Mouse (Mus musculus): ENCODE results near the gene Cdc42ep4. TPM values are rescaled to one million over a fixed set of nuclear protein-coding genes. Genes with fewer than 3 reads are reported as not detected.

Gene Cdc42ep4
- total and polyA plus RNA-seq, 3 experiments = 10.8 to 38.6 (median 22.8) TPM

DNA sequence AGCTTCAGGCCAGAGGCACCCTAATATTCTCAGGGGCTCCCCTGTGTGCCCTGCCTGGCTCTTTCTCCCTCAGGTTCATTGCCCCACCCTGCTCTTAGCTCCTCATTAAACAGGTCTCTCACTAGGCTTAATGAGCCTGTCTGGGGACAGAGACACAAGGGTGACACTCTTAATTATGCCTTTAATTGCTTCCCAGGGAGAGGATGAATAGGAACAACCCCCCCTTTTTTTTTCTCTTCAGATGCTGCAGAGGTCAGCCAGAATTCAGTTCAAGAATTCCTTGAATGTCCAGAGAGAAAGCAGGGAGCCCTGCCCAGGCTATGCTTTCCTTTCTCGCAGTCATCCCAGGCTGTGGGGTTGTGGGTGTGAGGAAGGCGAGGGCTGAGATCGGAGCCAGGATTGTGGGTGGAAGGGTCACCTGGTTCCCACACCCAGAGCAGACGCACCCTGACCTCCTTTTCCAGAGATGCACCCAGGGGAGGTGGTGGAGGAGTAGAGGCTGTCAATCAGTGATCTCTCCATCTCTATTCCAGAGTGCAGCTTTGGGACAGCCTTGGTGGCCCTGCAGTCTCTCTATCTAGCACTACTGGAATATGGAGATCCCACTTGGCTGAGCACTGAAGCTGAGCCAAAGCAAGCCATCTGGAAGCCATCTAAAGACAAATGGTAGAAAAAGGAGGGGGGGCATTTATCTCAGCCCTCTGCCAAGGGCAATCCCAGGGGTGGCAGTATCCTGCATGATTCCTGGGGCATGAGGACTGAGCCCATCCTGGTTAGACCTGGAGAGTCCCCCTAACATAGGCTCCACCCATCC, 26.2 kb downstream of the Cdc42ep4 start:
- H3K9me3 ChIP-seq (replicated peaks) = no peaks in the 10 kb centered on the region
- TF ChIP-seq POLR2AphosphoS5 (IDR thresholded peaks at IDR 0.05; ENCODE audit: insufficient replicate concordance, low read depth, low read length) (no peak), GATA1 (IDR thresholded peaks at IDR 0.05; ENCODE audit: borderline replicate concordance, low read length) (no peak), TAL1 (conservative IDR thresholded peaks at IDR 0.05; ENCODE audit: low read depth, low read length) (no peak), GATA2 (IDR thresholded peaks at IDR 0.05; ENCODE audit: borderline replicate concordance, low read depth, low read length) (no peak), CTCF (IDR thresholded peaks at IDR 0.05; ENCODE audit: low read depth, low read length) (no peak)
- peaks cover 55% of the 10 kb centered on the region for H3K36me3 ChIP-seq (replicated peaks)

GRCm38 (mm10) chr11:113722405-113723090, 29.1 kb downstream of the Cdc42ep4 start:
- DNase-seq (ENCODE audit: low spot score) (no peak), ATAC-seq (ENCODE audit: extremely low read depth, insufficient number of reproducible peaks, low FRiP score, poor library complexity, severe bottlenecking) (no peak)
- H3K9me3 ChIP-seq (replicated peaks) = no peaks in the 10 kb centered on the region
- TF ChIP-seq CTCF (IDR thresholded peaks at IDR 0.05; ENCODE audit: low read depth, low read length) = no peak
- TF ChIP-seq POLR2AphosphoS5 (IDR thresholded peaks at IDR 0.05; ENCODE audit: insufficient replicate concordance, low read depth, low read length) = no peak
- TF ChIP-seq GATA1 (IDR thresholded peaks at IDR 0.05; ENCODE audit: borderline replicate concordance, low read length) = no peak
- H3K36me3 ChIP-seq (replicated peaks) = peaks cover 27% of the 10 kb centered on the region
- H3K4me3 ChIP-seq (ENCODE audit: low read depth, low read length) = no peak overlapping the region
- peaks cover 6% of the 10 kb centered on the region for H3K27me3 ChIP-seq (ENCODE audit: insufficient read depth, low read length)
- 0 out of 2 replicates have a peak, but pooled peaks cover 3% of the 10 kb centered on the region for H3K4me1 ChIP-seq (ENCODE audit: insufficient read depth, low read depth, low read length)

More for the DNA sequence above, 26.2 kb downstream of the Cdc42ep4 start:
- no peak for ATAC-seq (ENCODE audit: extremely low read depth, insufficient number of reproducible peaks, low FRiP score, poor library complexity, severe bottlenecking)
- no peak overlapping the region for H3K4me3 ChIP-seq (ENCODE audit: low read depth, low read length)
- H3K27me3 ChIP-seq (ENCODE audit: insufficient read depth, low read length) = no peaks in the 10 kb centered on the region; the same call in 1 of the 2 replicates
- DNase-seq (ENCODE audit: low spot score) = no peak
- peaks cover 3% of the 10 kb centered on the region; the same call in 1 of the 2 replicates for H3K4me1 ChIP-seq (ENCODE audit: insufficient read depth, low read depth, low read length)

DNA sequence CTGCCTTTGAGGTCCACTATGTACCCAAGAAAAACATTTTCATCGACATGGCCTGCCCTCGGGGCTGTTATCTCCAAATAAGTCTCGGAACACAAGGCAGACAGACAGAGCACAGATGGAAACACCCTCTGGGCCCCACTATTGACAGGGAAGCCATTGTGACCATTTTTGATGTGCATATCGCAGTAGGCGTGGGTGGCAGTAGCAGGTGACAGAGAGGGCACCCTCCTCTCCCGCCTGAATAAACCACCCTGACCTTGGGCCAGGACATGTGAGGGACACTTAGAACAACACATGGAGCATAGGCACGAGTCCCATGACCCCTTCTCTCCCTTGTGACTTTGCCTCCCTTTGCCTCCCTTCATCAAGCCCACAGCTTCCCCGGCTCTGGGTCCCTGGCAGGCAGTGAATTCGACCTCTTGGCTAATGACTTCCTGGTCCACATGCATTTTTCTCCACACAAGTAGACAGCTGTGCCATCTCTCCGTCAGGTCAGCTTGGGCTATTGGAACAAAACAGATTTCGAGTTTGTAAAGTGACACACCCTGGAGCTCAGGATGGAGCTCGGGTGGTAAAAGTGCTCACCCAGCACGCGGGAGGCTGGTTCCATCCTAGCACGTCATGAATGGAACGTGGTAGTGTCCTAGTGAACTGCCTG, 33.8 kb downstream of the Cdc42ep4 start:
- Histone ChIP-seq H3K36me3 (replicated peaks) (no peaks in the 10 kb centered on the region), H3K4me3 (ENCODE audit: low read depth, low read length) (no peak overlapping the region), H3K27me3 (ENCODE audit: insufficient read depth, low read length) (peaks cover 10% of the 10 kb centered on the region), H3K4me1 (ENCODE audit: insufficient read depth, low read depth, low read length) (peaks cover 3% of the 10 kb centered on the region; the same call in 1 of the 2 replicates), H3K9me3 (replicated peaks) (no peaks in the 10 kb centered on the region)
- ATAC-seq (ENCODE audit: extremely low read depth, insufficient number of reproducible peaks, low FRiP score, poor library complexity, severe bottlenecking) (no peak), DNase-seq (ENCODE audit: low spot score) (no peak)
- TF ChIP-seq POLR2AphosphoS5 (IDR thresholded peaks at IDR 0.05; ENCODE audit: insufficient replicate concordance, low read depth, low read length) (no peak), TAL1 (conservative IDR thresholded peaks at IDR 0.05; ENCODE audit: low read depth, low read length) (no peak), CTCF (IDR thresholded peaks at IDR 0.05; ENCODE audit: low read depth, low read length) (no peak), GATA1 (IDR thresholded peaks at IDR 0.05; ENCODE audit: borderline replicate concordance, low read length) (no peak), GATA2 (IDR thresholded peaks at IDR 0.05; ENCODE audit: borderline replicate concordance, low read depth, low read length) (no peak)

DNA sequence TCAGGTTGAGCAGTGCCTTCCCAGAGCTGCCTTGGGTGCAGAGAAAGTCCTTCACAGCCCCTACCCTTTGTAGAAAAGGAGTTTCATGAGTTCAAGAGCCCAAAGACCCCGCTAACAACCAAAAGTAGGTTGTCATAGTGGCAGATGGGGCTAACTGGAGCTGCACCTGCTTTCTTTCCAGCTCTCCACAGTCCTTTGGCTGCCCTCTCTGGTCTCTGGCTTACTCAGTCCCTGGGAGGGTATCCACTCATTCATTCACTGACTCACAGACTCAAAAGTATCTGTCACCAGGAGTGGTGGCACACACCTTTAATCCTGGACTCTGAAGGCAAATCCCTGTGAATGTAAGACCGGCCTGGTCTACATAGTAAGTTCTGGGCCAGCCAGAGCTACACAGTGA, 35.5 kb downstream of the Cdc42ep4 start:
- Histone ChIP-seq H3K9me3 (replicated peaks) (no peaks in the 10 kb centered on the region), H3K4me1 (ENCODE audit: insufficient read depth, low read depth, low read length) (peaks cover 3% of the 10 kb centered on the region; the same call in 1 of the 2 replicates), H3K36me3 (replicated peaks) (no peaks in the 10 kb centered on the region), H3K4me3 (ENCODE audit: low read depth, low read length) (no peak overlapping the region), H3K27me3 (ENCODE audit: insufficient read depth, low read length) (peaks cover 10% of the 10 kb centered on the region)
- ATAC-seq (ENCODE audit: extremely low read depth, insufficient number of reproducible peaks, low FRiP score, poor library complexity, severe bottlenecking) (no peak), DNase-seq (ENCODE audit: low spot score) (no peak)
- TF ChIP-seq CTCF (IDR thresholded peaks at IDR 0.05; ENCODE audit: low read depth, low read length) = no peak

DNA sequence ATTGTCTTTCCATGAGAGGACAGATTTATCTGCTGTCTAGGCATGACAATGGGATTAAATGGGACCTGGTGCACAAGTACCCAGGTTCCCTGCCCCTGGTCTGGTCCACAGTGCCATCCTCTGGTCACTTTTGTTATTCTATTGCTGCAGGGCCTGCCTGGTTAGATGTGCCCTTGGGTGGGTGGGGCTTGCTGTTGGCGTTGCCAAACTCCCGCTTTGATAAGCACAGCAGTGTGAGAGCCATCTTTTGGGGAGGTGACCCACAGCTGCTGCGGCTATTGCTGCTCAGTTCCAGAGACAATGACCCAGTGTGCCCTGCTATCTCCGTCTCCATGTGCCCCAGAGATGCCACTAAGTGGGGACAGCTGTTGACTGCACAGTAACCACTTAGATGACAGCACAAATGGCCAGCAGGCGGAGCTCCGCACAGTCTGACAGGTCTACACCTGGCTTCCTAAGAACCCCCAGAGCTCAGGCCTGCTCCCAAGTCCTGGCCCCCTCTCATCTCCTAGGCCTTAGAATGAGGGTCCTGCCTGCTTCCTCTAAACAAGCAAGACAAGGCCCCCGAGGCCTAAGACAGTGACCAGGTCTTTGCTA, 36.5 kb downstream of the Cdc42ep4 start:
- Histone ChIP-seq H3K4me1 (ENCODE audit: insufficient read depth, low read depth, low read length) (peaks cover 3% of the 10 kb centered on the region; the same call in 1 of the 2 replicates), H3K27me3 (ENCODE audit: insufficient read depth, low read length) (peaks cover 10% of the 10 kb centered on the region), H3K4me3 (ENCODE audit: low read depth, low read length) (no peak overlapping the region), H3K9me3 (replicated peaks) (no peaks in the 10 kb centered on the region), H3K36me3 (replicated peaks) (no peaks in the 10 kb centered on the region)
- ATAC-seq (ENCODE audit: extremely low read depth, insufficient number of reproducible peaks, low FRiP score, poor library complexity, severe bottlenecking) (peak; percentile 22; the same call in 1 of the 2 replicates), DNase-seq (ENCODE audit: low spot score) (no peak)
- no peak for TF ChIP-seq POLR2AphosphoS5 (IDR thresholded peaks at IDR 0.05; ENCODE audit: insufficient replicate concordance, low read depth, low read length)
- TF ChIP-seq GATA1 (IDR thresholded peaks at IDR 0.05; ENCODE audit: borderline replicate concordance, low read length) = no peak
- TF ChIP-seq TAL1 (conservative IDR thresholded peaks at IDR 0.05; ENCODE audit: low read depth, low read length) = no peak
- no peak for TF ChIP-seq CTCF (IDR thresholded peaks at IDR 0.05; ENCODE audit: low read depth, low read length)
- TF ChIP-seq GATA2 (IDR thresholded peaks at IDR 0.05; ENCODE audit: borderline replicate concordance, low read depth, low read length) = no peak

- H3K4me3 ChIP-seq (ENCODE audit: low read depth, low read length) = no peak overlapping the region
- ATAC-seq (ENCODE audit: extremely low read depth, insufficient number of reproducible peaks, low FRiP score, poor library complexity, severe bottlenecking) = no peak
These were observed 40.6 kb downstream of the Cdc42ep4 start for GRCm38 (mm10) chr11:113711061-113711460.

More at GRCm38 (mm10) chr11:113711061-113711460, 40.6 kb downstream of the Cdc42ep4 start:
- DNase-seq (ENCODE audit: low spot score) = no peak
- no peak for TF ChIP-seq GATA1 (IDR thresholded peaks at IDR 0.05; ENCODE audit: borderline replicate concordance, low read length)
- no peak for TF ChIP-seq TAL1 (conservative IDR thresholded peaks at IDR 0.05; ENCODE audit: low read depth, low read length)
- TF ChIP-seq POLR2AphosphoS5 (IDR thresholded peaks at IDR 0.05; ENCODE audit: insufficient replicate concordance, low read depth, low read length) = no peak
- no peak for TF ChIP-seq CTCF (IDR thresholded peaks at IDR 0.05; ENCODE audit: low read depth, low read length)
- no peak for TF ChIP-seq GATA2 (IDR thresholded peaks at IDR 0.05; ENCODE audit: borderline replicate concordance, low read depth, low read length)
- Histone ChIP-seq H3K27me3 (ENCODE audit: insufficient read depth, low read length) (no peaks in the 10 kb centered on the region; the same call in 1 of the 2 replicates), H3K4me1 (ENCODE audit: insufficient read depth, low read depth, low read length) (no peaks in the 10 kb centered on the region; the same call in 1 of the 2 replicates), H3K36me3 (replicated peaks) (no peaks in the 10 kb centered on the region), H3K9me3 (replicated peaks) (no peaks in the 10 kb centered on the region)
